Mouse (Mus musculus) right cerebral cortex, adult 2 months (tissue): ENCODE measurements around the gene Nav2.

ENCODE experiments used
- DNase-seq, 2 experiments: peaks; one replicate each; pipeline ENCODE4 v3.0.0; 2021 to 2022; ENCODE audit warnings: low spot score in 2 of 2

Nav2 gene

DNA sequence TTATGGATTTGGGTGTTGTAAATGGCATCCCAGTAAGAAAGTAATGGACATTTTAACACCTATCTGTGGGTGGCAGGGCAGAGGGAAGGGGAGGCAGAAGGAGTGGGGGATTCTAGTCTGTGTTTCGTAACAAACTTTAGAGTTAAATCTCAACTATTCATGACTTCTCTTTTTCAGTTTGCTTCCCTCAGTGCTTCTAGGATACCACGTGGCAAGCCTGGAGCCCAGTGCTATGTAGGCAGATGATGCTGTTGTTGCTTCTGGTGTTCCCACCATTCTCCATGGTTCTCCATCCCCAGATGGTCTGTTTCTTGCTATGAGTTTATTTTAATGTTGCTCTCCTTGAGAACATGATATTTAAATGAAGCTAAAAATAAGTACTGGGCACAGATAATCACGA is 92.3 kb downstream of the Nav2 start:
- peak; percentile 33 to 62 for DNase-seq

DNA sequence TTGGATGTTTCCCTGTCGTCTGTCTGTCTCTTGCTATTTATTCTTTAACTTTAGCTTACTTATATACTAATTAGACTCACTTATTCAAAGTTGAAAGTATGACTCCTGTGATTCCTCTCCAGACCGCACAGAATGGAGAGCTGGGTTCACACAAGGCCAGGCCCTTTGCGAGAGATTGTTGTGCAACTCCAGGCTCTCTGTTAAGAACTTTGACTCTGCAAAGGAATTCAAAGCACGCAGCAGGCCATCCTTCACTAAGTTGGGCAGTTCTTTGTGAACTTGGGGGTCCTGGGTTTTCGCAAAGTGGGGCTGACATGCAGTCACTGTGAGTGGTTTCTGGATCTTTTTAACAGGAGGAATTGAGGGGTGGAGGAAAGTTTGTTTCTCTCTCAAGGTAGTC is 95.9 kb downstream of the Nav2 start:
- DNase-seq = no peak

GRCm38 (mm10) chr7:49006886-49007285 is 98.4 kb downstream of the Nav2 start:
- DNase-seq = no peak

DNA sequence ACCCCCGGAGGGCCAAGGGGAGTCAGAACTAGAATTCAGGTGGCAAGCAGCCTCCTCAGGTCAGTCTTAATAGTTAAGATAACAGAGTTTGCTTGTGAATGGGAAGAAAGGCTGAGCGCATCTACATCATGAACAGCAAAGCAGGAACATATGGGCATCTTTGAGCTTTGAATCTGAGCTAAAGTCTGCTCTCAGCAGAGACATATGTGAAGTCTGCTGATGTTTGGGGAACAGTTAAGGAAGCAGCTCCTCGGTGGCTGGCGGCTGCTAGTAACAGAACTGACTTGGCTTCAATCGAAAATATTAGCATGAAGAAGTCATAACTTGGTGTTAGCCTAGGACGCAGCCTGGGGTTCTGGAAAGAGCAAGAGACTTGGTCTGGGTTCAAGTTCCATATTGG is 102.2 kb downstream of the Nav2 start:
- DNase-seq = no peak

DNA sequence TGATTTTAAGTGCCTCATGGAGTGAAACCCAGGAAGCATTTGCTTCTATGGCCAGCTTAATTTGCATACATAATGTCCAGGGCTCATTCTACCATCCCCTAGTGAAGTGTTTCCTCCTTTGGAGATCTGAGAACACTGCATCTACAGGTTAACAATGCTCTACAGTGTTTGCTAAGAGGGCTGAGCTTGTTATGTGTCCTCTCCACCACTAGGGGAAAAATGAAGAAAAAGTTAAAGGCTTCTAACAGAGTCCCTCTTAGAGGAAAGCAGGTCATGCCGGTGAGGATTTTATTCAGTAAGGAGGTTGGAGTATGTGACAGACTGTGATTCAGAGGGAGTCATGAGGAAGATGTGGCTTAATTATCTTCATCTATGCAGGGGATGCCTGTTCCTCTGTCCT is 103.5 kb downstream of the Nav2 start:
- DNase-seq = no peak

DNA sequence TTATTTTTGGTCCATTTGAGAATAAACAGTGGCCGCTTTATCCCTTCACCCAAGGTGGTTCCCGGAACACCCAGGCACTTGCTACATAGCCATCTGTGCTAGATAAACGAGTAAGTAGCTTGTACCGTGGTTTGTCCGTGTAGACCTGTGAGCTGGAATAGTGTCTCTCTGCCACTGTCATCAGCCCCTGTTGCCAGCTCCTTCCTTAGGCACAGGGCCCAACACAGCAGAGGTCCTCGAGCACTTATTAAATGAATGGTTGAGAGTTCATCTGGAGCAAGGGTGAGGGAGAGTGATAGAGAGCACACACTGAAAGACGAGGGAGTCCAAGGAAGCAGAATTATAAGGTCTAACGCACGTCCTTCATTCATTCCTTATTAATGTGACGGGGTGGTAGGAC is 106.0 kb downstream of the Nav2 start:
- no peak for DNase-seq

DNA sequence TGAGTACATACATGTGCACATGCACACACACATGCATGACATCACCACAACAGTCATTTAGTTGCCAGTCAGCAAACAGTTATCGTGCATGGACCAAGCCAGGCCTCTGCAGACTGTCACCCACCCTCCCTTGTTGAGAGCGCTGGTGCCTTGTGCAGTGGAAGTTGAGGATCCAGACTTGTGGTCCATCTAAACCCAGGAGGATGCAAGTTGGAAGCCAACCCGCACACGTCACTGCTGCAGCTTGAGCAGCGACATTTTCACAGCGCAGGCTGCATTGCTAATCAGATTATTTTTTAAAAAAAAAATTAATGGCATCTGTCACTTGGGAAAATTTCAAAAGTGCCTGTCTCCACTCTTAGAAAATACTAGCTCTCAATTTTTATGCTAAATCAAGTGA is 106.8 kb downstream of the Nav2 start:
- DNase-seq = no peak

- no peak for DNase-seq
Observed at GRCm38 (mm10) chr7:49016088-49016487, 107.6 kb downstream of the Nav2 start.

GRCm38 (mm10) chr7:49017794-49018193 is 109.3 kb downstream of the Nav2 start:
- no peak for DNase-seq

DNA sequence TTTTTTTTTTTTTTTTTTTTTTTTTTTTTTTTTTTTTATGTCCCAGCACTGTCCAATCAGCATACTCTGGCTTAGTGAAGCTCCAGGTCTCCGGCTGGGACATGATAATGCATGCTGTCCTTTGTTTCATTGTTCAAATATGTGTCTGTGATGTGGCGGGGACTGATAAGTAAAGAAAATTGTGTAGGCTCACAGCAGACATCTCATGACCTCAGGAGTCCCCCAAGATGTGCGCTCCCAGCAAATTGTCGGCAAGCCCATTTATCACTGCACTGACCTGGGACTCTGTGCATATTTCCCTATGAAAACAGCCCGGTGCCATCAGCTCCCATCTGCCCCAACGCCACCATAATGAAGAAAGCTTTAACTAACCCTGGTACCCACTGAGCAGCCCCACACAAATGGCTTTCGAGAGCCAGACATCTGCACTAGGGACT is 110.0 kb downstream of the Nav2 start:
- no peak for DNase-seq

GRCm38 (mm10) chr7:49025026-49025815 is 116.7 kb downstream of the Nav2 start:
- DNase-seq = no peak

DNA sequence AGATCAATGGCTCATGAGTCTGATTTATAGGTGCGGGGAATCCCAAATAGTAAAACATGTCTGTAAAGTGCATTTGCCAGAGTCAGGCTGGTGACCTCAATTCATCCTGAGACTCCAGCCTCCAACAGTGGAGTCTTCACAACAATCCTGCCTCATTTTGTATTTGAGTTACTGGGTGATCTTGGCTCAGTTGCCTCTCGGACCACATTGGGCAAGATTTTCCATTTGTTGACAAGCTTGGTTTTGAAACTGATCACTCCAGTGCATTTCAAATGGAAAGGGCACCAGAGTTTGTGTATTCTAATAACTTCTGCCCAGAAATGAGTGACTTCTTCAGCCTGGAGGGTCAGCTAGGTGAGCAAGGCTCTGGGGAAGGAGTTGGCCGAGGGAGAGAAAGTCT is 117.5 kb downstream of the Nav2 start:
- DNase-seq = no peak

DNA sequence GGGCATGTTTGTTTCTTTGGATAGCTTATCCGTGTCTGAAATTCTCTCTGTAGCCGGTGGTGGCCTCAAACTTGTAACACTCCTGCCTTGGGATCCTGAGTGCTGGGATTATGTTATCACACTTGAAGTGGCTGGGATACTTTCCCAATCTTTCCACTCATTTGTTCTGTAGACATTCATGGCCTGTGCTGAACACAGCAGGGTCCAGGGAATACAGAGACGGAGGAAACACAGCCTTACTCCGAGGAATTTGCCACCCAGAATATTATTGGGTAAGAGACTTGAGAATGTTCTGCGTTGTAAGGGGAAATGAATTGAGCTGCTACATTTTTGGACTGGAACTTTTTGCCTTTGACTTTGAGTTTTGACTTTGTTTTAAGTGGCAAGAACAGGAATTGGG is 118.0 kb downstream of the Nav2 start:
- no peak for DNase-seq

DNA sequence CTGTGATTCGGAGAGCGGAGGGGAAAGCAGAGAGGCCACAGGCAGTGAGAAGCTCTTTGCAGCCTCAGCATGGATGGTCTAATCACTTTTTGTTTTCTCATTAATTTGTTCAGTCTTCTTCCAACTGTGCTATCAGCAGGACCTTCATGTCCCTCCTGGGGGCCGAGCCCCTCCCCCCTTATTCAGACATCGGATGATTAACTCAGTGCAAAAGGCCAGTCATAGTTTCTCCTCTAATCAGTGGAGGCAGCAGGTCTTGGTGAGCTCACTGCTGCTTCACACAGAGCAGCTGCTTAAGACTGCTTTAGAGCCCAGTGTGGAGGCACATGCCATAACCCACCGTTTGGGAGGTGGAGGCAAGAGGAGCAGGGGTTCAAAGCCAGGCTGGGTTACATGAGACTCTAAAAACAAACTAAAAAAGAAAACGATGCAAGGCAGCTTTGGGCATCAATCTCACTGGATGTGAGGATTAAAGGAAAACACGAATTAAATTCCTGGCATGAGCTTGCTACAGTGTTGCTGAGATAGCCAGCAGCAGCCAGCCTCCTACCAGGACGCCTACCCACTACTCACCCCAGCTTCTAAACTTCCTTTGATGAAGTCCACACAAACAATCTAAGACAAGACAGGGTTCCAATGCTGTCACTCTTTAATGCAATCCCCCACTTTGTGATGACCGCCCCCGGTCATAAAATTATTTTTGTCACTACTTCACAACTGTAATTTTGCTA is 120.9 kb downstream of the Nav2 start:
- peak in 1 of 2 experiments; percentile 12 for DNase-seq

DNA sequence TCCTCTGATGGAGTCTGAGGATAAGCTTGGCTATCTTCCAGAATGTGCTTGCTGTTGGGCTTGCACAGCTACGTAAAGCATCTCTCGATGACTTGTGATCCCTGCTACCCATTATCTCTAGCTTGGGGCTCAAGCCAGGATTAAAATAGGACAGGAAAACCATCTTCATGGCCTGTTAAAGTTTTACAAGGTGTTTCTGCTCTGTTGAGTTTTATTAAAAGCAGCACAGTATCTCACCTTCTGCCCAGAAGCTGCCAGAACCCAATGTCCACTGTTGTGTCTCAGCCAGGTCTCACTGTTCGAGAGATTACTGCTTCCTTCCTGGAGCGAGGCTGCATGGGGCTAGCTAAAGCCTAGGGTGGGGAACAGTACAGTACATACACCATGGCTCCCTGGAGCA is 123.7 kb downstream of the Nav2 start:
- no peak for DNase-seq

DNA sequence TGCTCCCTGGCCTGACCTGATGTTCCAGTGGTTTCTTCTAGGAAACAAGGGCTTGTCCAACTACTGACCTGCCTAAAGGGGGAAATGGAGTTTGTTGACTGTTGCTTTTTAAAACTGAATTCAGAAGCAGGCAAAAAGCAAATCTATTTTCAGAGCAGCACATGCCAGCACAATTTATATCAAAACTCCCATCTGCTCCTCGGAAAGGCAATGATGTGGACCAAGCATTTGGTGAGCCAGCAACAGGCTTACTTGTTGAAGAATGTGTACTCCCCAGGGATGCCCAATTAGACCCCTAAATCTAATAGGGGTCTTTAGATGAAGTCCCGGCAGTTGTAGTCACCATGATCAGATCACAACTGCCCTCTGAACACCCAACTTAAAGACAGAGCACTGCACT is 125.7 kb downstream of the Nav2 start:
- DNase-seq = peak in 1 of 2 experiments; percentile 15

DNA sequence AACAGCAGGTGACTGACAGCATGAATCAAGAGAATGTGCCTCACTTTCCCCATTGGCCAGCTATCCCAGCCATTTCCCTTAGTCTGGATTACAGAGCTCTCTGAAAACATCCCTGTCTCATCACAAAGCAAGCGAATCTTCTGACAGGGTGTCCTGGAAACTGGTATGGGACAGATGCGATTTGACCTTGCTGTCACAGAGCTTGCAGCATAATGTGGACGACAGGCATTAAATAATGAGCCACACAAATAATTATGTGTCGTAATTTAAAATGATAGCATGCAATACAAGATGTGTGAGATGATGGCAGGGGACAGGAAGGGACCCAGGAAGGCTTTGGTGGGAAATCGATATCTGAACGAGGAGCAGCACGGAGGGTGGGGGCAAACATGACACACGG is 131.6 kb downstream of the Nav2 start:
- no peak for DNase-seq

DNA sequence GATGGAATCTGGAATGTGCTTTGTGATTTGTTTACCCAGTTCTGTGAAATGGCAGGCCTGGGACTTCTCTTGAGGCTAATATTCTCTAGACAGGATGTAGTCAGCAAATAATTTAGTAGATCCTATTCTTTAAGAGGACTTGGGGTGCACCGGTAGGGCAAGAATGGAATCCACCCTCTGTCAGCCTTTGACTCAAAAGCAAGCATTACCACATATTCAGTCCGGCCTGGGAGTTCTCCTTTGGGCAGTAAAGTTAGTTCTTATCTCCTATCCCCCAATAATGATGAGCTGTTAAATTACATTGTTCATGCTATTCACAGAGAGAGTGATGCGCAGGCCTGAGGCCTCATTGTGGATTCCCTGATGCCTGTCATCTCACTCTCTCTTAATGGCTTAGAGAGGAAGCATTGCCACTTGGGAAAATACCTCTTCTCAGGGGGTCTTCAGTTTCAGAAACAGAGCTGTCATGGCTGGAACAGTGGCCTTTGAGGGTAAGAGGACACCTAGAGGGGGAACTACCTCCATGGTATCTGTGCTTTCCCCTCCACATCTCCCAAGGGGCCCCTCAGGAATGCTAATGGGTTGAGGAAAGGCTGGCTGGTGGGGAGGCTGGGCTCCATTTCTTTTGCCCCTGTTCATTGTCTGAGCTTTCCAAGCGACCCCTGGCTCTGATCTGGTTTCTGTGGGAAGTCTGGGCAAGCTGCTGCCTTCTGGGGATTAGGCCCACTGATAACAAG is 133.0 kb downstream of the Nav2 start:
- DNase-seq = no peak

DNA sequence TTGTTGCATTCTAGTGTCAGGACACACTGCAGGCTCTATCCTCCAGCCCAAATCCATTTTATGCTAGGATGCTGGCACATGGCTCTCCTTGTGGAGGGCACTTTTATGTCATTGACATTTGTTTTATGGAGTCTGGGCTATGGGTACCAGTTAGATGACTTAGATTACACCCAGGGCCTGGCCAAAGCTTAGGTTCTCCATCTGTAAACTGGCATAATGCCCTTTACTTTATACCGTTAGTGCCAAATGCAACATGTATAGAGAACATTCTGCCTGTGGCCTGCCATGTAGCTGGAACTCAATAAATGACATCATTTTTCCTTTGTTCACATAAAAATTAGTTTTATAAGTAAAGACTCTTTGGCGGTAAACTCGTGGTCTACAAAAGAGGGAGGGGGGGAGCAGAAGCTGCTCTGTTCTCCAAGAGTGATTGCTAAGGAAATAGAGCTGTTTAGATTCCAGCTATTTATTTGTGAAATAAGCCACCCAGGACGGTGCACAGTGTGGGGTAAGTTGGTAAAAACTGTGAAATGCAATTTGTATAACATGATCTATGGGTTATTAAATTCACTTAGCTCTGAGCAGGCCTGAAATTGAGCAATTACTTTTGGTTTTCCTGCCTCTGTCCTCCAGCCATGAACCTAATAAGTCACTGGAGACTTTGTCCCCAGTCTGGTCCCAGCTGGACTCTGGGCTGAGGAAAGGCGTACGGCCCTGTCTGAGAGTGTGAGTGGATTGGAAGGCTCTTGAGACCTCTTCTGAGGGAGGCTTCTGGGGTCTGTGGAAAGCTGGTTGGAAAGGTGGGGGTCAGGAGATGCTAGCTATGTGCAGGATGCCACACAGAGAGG is 137.2 kb downstream of the Nav2 start:
- DNase-seq = no peak

DNA sequence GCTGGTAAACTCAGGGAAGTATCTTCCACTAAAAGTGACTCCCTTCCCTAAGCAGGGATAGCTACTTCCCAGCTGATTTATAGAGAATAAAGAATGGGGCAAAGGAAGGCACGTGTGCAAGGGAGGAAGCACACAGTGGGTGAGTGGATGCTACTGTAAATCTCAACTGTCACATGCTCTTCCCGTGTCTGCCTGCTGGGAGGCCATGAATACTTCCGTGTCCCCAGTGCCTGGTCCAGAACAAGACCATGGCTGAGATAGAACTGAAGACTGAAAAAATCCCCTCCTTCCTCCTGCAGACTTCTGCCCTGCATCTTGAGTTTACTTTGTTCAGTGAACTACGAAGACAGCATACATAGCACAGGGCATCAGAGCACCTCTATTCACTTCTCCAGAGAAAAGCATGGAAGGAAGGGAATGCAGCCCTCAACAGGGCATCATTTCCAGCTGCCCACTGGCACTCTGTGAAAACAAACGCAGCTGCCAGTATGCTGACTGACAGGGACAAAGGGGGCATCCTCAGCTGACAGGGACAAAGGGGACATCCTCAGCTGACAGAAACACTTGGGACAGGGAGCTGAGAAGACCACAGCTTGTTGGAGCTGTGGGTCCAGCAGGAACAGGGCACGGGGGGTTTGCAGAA is 138.0 kb downstream of the Nav2 start:
- DNase-seq = no peak

GRCm38 (mm10) chr7:49047336-49047735 is 138.8 kb downstream of the Nav2 start:
- DNase-seq = no peak
